Mouse (Mus musculus): ENCODE data around the gene Samd4b. TPM values are rescaled to one million over a fixed set of nuclear protein-coding genes. Genes with fewer than 3 reads are reported as not detected.
A peak's percentile ranks its signal among the peaks of the same experiment; 100 is the strongest.

Gene Samd4b
- polyA plus RNA-seq, 1 experiment from 2014 or later = 33.3 TPM

DNA sequence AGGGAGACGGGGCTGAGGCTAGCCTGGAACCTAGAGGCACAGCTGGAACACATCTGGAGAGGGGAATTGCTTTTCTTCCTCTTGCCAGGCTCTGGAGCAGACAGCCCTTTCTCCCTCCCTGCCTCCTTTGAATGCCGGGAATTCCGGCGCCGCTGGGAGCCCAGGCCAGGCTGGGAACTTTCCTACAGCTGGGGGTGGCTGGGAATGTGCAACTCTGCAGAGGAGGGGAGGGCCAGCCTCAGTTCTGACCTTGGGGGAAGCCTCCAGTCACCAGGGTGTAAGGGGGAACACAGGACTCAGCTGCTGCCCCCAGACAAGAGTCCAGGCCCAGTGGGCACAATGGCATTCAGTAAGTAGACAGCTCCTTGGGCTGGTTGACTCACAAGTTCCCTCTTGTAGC lies 241.0 kb downstream of the Samd4b start:
- peak overlapping the region; percentile 14; the same call in 1 of the 2 replicates for H3K4me2 ChIP-seq
- H3K4me3 ChIP-seq = no peak overlapping the region
- H3K27me3 ChIP-seq = no peaks in the 10 kb centered on the region
- peak overlapping the region; percentile 85 for H3K27ac ChIP-seq
- ATAC-seq (ENCODE audit: insufficient number of reproducible peaks, insufficient read depth, low FRiP score, low TSS enrichment, low read depth) = 0 out of 2 replicates have a peak, but pooled peaks have one; percentile 29
- WGBS = 0% methylated on average over 5 of the region's 5 CpGs
- peaks cover 65% of the 10 kb centered on the region for H3K36me3 ChIP-seq
- H3K4me1 ChIP-seq = peaks cover 38% of the 10 kb centered on the region
- no peaks in the 10 kb centered on the region for H3K9me3 ChIP-seq
- peak overlapping the region; percentile 51 for H3K9ac ChIP-seq

DNA sequence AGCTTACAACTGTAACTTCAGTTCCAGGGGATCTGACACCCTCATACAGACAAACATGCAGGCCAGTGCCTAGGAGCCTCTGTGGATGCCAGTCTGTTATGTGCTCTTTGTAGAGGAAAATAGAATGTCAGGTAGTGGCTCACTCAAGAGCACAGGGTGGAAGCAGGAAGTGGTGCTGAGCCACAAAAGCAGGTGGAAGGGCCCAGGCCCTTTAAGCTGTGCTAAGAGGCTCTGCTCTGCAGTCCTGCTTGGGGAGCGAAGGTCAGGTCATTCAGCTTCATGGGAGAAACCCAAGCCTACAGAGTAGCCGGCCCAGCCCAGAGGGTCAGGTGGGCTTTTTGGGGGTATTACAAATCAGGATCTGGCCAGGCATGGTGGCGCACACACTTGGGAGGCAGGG lies 242.7 kb downstream of the Samd4b start:
- Histone ChIP-seq H3K4me2 (no peak overlapping the region), H3K4me3 (no peak overlapping the region), H3K36me3 (peaks cover 53% of the 10 kb centered on the region), H3K27ac (no peak overlapping the region), H3K4me1 (peaks cover 45% of the 10 kb centered on the region), H3K9me3 (no peaks in the 10 kb centered on the region), H3K9ac (no peak overlapping the region), H3K27me3 (no peaks in the 10 kb centered on the region)
- no peak for ATAC-seq (ENCODE audit: insufficient number of reproducible peaks, insufficient read depth, low FRiP score, low TSS enrichment, low read depth)
- 84% methylated on average over 3 of the region's 3 CpGs for WGBS

DNA sequence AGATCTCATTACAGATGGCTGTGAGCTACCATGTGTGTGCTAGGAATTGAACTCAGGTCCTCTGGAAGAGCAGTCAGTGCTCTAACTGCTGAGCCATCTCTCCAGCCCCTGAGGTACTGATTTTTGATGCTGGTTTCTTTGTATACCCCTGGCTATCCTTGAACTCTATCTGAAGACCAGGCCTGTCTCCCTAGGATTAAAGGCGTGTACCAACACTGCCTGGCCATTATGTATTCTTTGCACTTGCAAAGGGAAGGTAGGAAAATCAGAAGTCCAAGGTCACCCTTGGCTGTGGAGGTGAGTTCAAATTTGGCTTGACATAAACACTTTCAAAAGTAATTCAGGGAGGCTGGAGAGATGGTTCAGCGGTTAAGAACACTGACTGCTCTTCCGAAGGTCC lies 243.3 kb downstream of the Samd4b start:
- Histone ChIP-seq H3K36me3 (peaks cover 47% of the 10 kb centered on the region), H3K4me2 (no peak overlapping the region), H3K9ac (no peak overlapping the region), H3K9me3 (no peaks in the 10 kb centered on the region), H3K4me3 (no peak overlapping the region), H3K27me3 (no peaks in the 10 kb centered on the region), H3K27ac (no peak overlapping the region), H3K4me1 (peaks cover 46% of the 10 kb centered on the region)
- no peak for ATAC-seq (ENCODE audit: insufficient number of reproducible peaks, insufficient read depth, low FRiP score, low TSS enrichment, low read depth)
- 95% methylated on average over 3 of the region's 3 CpGs for WGBS

DNA sequence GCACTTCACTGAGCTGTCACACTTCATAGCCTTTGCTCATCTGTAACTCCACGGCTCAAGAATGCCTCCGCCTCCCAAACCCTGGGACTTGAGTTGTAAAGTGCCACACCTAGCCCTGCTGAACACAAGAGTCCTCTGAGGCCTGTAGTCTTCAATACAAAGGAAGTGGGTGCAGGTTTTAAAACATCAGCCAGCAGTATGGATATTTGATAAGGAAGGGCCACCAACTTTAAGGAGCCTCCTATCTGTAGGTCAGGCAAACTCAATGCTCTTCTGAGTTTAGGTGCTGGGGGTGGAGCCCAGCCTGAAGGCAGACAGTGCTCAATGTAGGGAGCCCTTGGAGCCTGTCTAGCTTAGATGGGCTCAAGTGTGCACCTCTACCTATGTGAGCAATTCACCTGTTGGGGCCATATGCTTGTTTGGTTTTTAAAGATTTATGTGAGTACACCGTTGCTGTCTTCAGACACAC lies 243.8 kb downstream of the Samd4b start:
- no peak overlapping the region for H3K27ac ChIP-seq
- H3K4me3 ChIP-seq = no peak overlapping the region
- ATAC-seq (ENCODE audit: insufficient number of reproducible peaks, insufficient read depth, low FRiP score, low TSS enrichment, low read depth) = no peak
- no peaks in the 10 kb centered on the region for H3K27me3 ChIP-seq
- H3K36me3 ChIP-seq = peaks cover 42% of the 10 kb centered on the region
- WGBS = 93% methylated on average over 3 of the region's 3 CpGs
- no peaks in the 10 kb centered on the region for H3K9me3 ChIP-seq
- peaks cover 46% of the 10 kb centered on the region for H3K4me1 ChIP-seq
- no peak overlapping the region for H3K4me2 ChIP-seq
- H3K9ac ChIP-seq = no peak overlapping the region

DNA sequence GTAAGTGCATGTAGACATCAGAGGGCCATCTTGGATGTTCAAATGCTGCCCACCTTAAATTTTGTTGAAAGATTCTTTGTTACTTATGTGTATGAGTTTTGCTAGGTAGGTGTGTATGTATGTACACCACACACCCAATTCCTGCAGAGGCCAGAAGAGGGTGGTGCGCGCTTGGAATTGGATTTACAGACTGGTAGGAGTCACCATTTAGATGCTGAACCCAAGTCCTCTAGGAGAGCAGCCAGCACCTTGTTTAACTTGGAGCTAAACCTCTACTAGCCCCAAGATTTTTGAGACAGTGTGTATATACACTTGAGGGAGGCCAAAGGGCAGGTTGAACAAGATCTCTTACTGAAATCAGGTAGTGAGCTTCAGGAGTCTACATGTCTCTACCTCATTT lies 244.7 kb downstream of the Samd4b start:
- no peaks in the 10 kb centered on the region for H3K9me3 ChIP-seq
- H3K9ac ChIP-seq = no peak overlapping the region
- H3K36me3 ChIP-seq = peaks cover 35% of the 10 kb centered on the region
- no peak overlapping the region for H3K4me2 ChIP-seq
- no peaks in the 10 kb centered on the region for H3K27me3 ChIP-seq
- no peak overlapping the region for H3K27ac ChIP-seq
- no peak for ATAC-seq (ENCODE audit: insufficient number of reproducible peaks, insufficient read depth, low FRiP score, low TSS enrichment, low read depth)
- H3K4me3 ChIP-seq = no peak overlapping the region
- 90% methylated on average over 2 of the region's 2 CpGs for WGBS
- H3K4me1 ChIP-seq = peaks cover 40% of the 10 kb centered on the region

DNA sequence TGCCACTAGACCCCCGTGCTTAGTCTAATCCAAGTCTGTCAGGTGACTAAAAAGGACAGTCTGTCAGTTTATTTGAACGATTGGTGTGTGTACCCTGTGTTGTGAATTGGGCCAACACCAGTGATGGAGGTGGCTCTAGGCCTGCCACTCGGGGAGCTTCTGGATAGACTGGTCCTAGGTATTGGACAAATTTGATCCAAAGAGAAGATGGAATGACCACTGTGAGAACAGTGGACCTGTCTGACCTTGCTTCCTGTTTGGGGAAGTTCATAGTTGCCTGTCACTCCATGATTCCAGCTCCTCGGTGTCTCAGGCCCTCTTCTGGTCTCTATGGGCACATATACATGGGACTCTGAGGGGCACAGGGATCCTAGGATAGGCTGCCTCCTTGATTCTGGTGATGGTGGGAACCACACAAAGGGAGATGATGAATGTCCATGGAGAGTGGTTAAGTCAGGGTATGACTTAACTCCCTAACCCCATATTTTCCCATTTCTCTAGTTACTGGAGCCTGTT lies 246.2 kb downstream of the Samd4b start:
- Histone ChIP-seq H3K4me3 (peak overlapping the region; percentile 79), H3K9ac (peak overlapping the region; percentile 98), H3K27ac (no peak overlapping the region), H3K9me3 (no peaks in the 10 kb centered on the region), H3K27me3 (no peaks in the 10 kb centered on the region), H3K4me1 (peaks cover 24% of the 10 kb centered on the region), H3K4me2 (peak overlapping the region; percentile 65), H3K36me3 (peaks cover 35% of the 10 kb centered on the region)
- no peak for ATAC-seq (ENCODE audit: insufficient number of reproducible peaks, insufficient read depth, low FRiP score, low TSS enrichment, low read depth)
- WGBS = 29% methylated on average over 4 of the region's 4 CpGs

DNA sequence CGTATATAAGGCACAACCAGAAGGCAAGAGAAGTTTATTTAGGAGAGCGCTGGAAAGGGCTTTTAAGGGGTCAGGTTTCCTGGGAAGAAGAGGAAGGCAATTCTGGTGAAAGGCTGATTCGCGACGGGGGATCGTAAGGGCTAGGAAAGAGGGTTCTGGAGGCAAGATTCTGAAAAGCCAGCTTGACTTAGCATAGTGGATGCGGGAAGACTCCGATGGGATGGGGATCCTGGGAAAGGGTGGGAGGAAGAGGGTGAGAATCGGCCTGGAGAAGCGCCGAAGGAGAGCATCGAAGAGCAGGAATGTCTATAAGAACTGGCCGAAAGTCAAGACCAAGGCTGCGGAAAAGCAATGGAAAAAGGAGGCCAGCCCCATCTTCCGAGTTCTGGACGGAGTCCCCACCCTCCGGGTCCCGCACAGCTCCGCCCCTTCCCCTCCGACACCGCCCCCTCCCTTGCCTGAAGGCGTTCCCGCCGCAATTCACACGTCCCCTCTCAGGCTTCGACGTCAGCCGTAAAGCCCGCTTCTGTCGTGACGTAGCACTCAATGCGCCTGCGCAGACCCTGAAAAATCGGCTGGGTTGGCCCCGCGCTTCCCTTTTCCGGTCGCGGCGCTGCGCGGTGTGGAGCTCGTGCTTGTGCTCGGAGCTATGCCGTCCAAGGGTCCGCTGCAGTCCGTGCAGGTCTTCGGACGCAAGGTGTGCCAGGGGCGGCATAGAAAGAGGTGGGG lies 247.6 kb downstream of the Samd4b start, which contains the start of gene Rps16:
Gene Rps16, plus strand, starts transcription at position 498 of the 729 bp plus-strand sequence.
- no peaks in the 10 kb centered on the region for H3K27me3 ChIP-seq
- peak; percentile 90 for ATAC-seq (ENCODE audit: insufficient number of reproducible peaks, insufficient read depth, low FRiP score, low TSS enrichment, low read depth)
- no peaks in the 10 kb centered on the region for H3K9me3 ChIP-seq
- H3K36me3 ChIP-seq = peaks cover 34% of the 10 kb centered on the region
- WGBS = under 1% methylated on average over 50 of the region's 50 CpGs
- H3K4me2 ChIP-seq = peak within 1 kb of the TSS; percentile 65
- peak within 1 kb of the TSS; percentile 97 for H3K27ac ChIP-seq
- peaks cover 22% of the 10 kb centered on the region for H3K4me1 ChIP-seq
- peak within 1 kb of the TSS; percentile 79 for H3K4me3 ChIP-seq
- H3K9ac ChIP-seq = peak within 1 kb of the TSS; percentile 98

Small RNA genes lying within 50 kb of the gene (microRNA-seq; reads per million reads assigned to microRNA genes)
- gene Mir7049 = not detected

Other genes starting within 250 kb of the Samd4b start
- 1,032 and 1,091 TPM in 2 replicates for gene Rps16, start 247.5 kb downstream of the Samd4b start, polyA plus RNA-seq (2015; fragmentation: Nextera tagmentation; extraction: Ambion mirVana)
- gene Plekhg2, start 225.5 kb downstream of the Samd4b start, polyA plus RNA-seq (2015; fragmentation: Nextera tagmentation; extraction: Ambion mirVana) = 102 and 109 TPM in 2 replicates
- 9.7 and 11.0 TPM in 2 replicates for gene Zfp36, start 217.9 kb downstream of the Samd4b start, polyA plus RNA-seq (2015; fragmentation: Nextera tagmentation; extraction: Ambion mirVana)
- gene Med29, start 205.4 kb downstream of the Samd4b start, polyA plus RNA-seq (2015; fragmentation: Nextera tagmentation; extraction: Ambion mirVana) = 40.5 and 53.5 TPM in 2 replicates
- gene Paf1, start 205.2 kb downstream of the Samd4b start, polyA plus RNA-seq (2015; fragmentation: Nextera tagmentation; extraction: Ambion mirVana) = 80.5 and 89.6 TPM in 2 replicates
- 9.9 and 13.4 TPM in 2 replicates for gene Gmfg, start 160.7 kb downstream of the Samd4b start, polyA plus RNA-seq (2015; fragmentation: Nextera tagmentation; extraction: Ambion mirVana)
- gene Lrfn1, start 146.2 kb downstream of the Samd4b start, polyA plus RNA-seq (2015; fragmentation: Nextera tagmentation; extraction: Ambion mirVana) = 5.3 and 7.6 TPM in 2 replicates
- not detected in 2 replicates for gene Ifnl2, start 87.7 kb downstream of the Samd4b start, polyA plus RNA-seq (2015; fragmentation: Nextera tagmentation; extraction: Ambion mirVana)
- not detected in 2 replicates for gene Ifnl3, start 75.3 kb downstream of the Samd4b start, polyA plus RNA-seq (2015; fragmentation: Nextera tagmentation; extraction: Ambion mirVana)
- gene Sycn, start 57.3 kb downstream of the Samd4b start, polyA plus RNA-seq (2015; fragmentation: Nextera tagmentation; extraction: Ambion mirVana) = not detected in 2 replicates
- gene Nccrp1, start 50.9 kb downstream of the Samd4b start, polyA plus RNA-seq (2015; fragmentation: Nextera tagmentation; extraction: Ambion mirVana) = 0.18 TPM in 1 of 2 replicates, not detected in the other
- 35.8 and 36.0 TPM in 2 replicates for gene Pak4, start within 50 bp of the Samd4b start, polyA plus RNA-seq (2015; fragmentation: Nextera tagmentation; extraction: Ambion mirVana)
- 0.23 TPM in 1 of 2 replicates, not detected in the other for gene Acp7, start 33.2 kb upstream of the Samd4b start, polyA plus RNA-seq (2015; fragmentation: Nextera tagmentation; extraction: Ambion mirVana)
- 7.7 and 8.3 TPM in 2 replicates for gene Fbxo27, start 94.7 kb upstream of the Samd4b start, polyA plus RNA-seq (2015; fragmentation: Nextera tagmentation; extraction: Ambion mirVana)
- 18.1 and 21.6 TPM in 2 replicates for gene Fbxo17, start 118.7 kb upstream of the Samd4b start, polyA plus RNA-seq (2015; fragmentation: Nextera tagmentation; extraction: Ambion mirVana)
- gene Mrps12, start 143.7 kb upstream of the Samd4b start, polyA plus RNA-seq (2015; fragmentation: Nextera tagmentation; extraction: Ambion mirVana) = 127 and 132 TPM in 2 replicates
- gene Sars2, start 143.8 kb upstream of the Samd4b start, polyA plus RNA-seq (2015; fragmentation: Nextera tagmentation; extraction: Ambion mirVana) = 27.3 and 30.8 TPM in 2 replicates
- 0.89 and 2.1 TPM in 2 replicates for gene Ccer2, start 158.0 kb upstream of the Samd4b start, polyA plus RNA-seq (2015; fragmentation: Nextera tagmentation; extraction: Ambion mirVana)
- gene Sirt2, start 168.6 kb upstream of the Samd4b start, polyA plus RNA-seq (2015; fragmentation: Nextera tagmentation; extraction: Ambion mirVana) = 73.2 and 76.6 TPM in 2 replicates
- gene Nfkbib, start 169.4 kb upstream of the Samd4b start, polyA plus RNA-seq (2015; fragmentation: Nextera tagmentation; extraction: Ambion mirVana) = 38.8 and 40.5 TPM in 2 replicates
- gene Rinl, start 190.8 kb upstream of the Samd4b start, polyA plus RNA-seq (2015; fragmentation: Nextera tagmentation; extraction: Ambion mirVana) = 2.6 and 4.1 TPM in 2 replicates
- 301 and 303 TPM in 2 replicates for gene Hnrnpl, start 210.4 kb upstream of the Samd4b start, polyA plus RNA-seq (2015; fragmentation: Nextera tagmentation; extraction: Ambion mirVana)
- 153 TPM in 2 replicates for gene Ech1, start 227.1 kb upstream of the Samd4b start, polyA plus RNA-seq (2015; fragmentation: Nextera tagmentation; extraction: Ambion mirVana)
- 8.7 and 15.3 TPM in 2 replicates for gene Lgals4, start 235.7 kb upstream of the Samd4b start, polyA plus RNA-seq (2015; fragmentation: Nextera tagmentation; extraction: Ambion mirVana)